Mouse (Mus musculus) stomach, embryonic 16.5 days (tissue): Measurements from ENCODE around the gene Akna. TPM values are rescaled to one million over a fixed set of nuclear protein-coding genes. Genes with fewer than 3 reads are reported as not detected.

Experiments used
- ATAC-seq: fragments of 200-750 bp; cut with Nextera tagmentation; 2 replicates; pipeline ENCODE4 v1.8.0; 2017; ENCODE audit warnings: moderate number of reproducible peaks, moderate TSS enrichment; ENCODE audit not compliant: insufficient read depth, low FRiP score
- H3K27ac ChIP-seq: fragments of 300-500 bp; sonication (generic); 2 replicates; pipeline ENCODE4 v1.5.1; 2014; ENCODE audit warnings: low read length
- H3K27me3 ChIP-seq: fragments of 300-500 bp; sonication (generic); 2 replicates; pipeline ENCODE4 v1.6.1; 2014; ENCODE audit warnings: low read length, control low read depth, mixed read lengths; ENCODE audit not compliant: control insufficient read depth, insufficient read depth
- H3K36me3 ChIP-seq: fragments of 300-500 bp; sonication (generic); 2 replicates; pipeline ENCODE4 v1.6.1; 2014; ENCODE audit warnings: low read length; ENCODE audit not compliant: control insufficient read depth, insufficient read depth
- H3K4me1 ChIP-seq: fragments of 300-500 bp; sonication (generic); 2 replicates; pipeline ENCODE4 v1.6.1; 2014; ENCODE audit warnings: low read length, control low read depth, mixed read lengths; ENCODE audit not compliant: control insufficient read depth, insufficient read depth
- H3K4me2 ChIP-seq: fragments of 300-500 bp; sonication (generic); 2 replicates; pipeline ENCODE4 v1.6.1; 2014; ENCODE audit warnings: low read depth, low read length, mixed read lengths
- H3K4me3 ChIP-seq: fragments of 300-500 bp; sonication (generic); replicated peaks from 2 replicates; pipeline ENCODE4 v1.5.1; 2014; ENCODE audit warnings: mild to moderate bottlenecking, low read length
- H3K9ac ChIP-seq: fragments of 300-500 bp; sonication (generic); 2 replicates; pipeline ENCODE4 v1.6.1; 2014; ENCODE audit warnings: low read length
- H3K9me3 ChIP-seq: fragments of 300-500 bp; sonication (generic); replicated peaks from 2 replicates; pipeline ENCODE4 v1.6.1; 2016; ENCODE audit warnings: low read length, control low read depth; ENCODE audit not compliant: control insufficient read depth
- WGBS: fragments of 180-500 bp; shearing (Covaris S2); extraction: QIAGEN DNeasy Blood & Tissue Kit; methylation state at CpG from one replicate; pipeline ENCODE4 v1.1.7; 2014; 5-methylcytosine and 5-hydroxymethylcytosine counted together
- polyA plus RNA-seq: library from polyadenylated mRNA; unstranded; fragments of >200 nt; fragmentation: Nextera tagmentation; extraction: Ambion mirVana; gene quantifications from 2 replicates; pipeline ENCODE4 v1.2.1, GENCODE M21; 2015

Akna gene
- polyA plus RNA-seq, 1 experiment from 2014 or later = 7.0 TPM

DNA sequence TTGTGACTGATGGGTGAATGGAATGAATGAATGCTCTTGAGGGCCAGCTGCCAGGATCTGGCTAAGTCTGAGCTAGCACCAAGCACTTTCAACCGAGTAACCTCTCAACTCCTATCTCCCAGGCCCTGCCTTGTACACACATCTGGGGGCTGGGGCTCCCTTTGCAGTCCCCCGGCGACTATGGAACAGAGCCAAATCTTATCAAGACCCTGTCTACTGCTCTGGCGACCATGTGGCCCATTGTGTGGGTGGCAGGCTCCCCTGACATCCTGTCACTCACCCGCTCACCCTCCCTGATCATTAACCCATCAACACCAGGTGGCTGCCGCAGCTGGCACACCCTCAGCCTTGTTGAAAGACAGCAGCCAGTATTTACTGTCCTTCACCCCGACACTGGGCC is 1.9 kb upstream of the Akna start:
- Histone ChIP-seq H3K9ac (no peak overlapping the region), H3K4me1 (peaks cover 50% of the 10 kb centered on the region), H3K27me3 (no peaks in the 10 kb centered on the region), H3K36me3 (no peaks in the 10 kb centered on the region), H3K9me3 (no peaks in the 10 kb centered on the region), H3K27ac (no peak overlapping the region), H3K4me2 (no peak overlapping the region), H3K4me3 (no peak overlapping the region)
- ATAC-seq = no peak
- WGBS = 24% methylated on average over 7 of the region's 7 CpGs

DNA sequence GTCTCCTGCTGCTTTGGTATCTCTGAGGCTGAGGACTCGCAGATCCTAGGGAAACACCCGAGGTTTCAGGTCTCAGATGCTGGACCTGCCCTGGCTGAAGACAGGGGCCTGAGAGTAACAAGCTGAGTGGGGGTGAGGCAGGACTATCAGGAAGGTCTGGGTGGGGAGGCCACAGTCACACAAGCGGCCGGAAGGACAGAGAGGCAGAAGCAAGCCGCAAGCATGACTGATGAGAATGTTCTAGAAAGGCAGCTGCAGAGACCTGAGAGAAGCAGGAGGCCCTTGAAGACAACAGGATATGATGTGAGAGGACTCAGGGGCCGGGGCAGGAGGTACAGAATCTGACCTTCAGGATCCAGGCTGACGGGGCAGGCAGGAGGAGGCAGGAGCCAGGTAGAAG is 1.1 kb upstream of the Akna start:
- 48% methylated on average over 7 of the region's 7 CpGs for WGBS
- Histone ChIP-seq H3K4me2 (peak overlapping the region; percentile 57), H3K27me3 (no peaks in the 10 kb centered on the region), H3K36me3 (no peaks in the 10 kb centered on the region), H3K4me1 (peaks cover 50% of the 10 kb centered on the region), H3K4me3 (no peak overlapping the region), H3K9me3 (no peaks in the 10 kb centered on the region), H3K27ac (peak overlapping the region; percentile 87), H3K9ac (peak overlapping the region; percentile 58)
- ATAC-seq = no peak

DNA sequence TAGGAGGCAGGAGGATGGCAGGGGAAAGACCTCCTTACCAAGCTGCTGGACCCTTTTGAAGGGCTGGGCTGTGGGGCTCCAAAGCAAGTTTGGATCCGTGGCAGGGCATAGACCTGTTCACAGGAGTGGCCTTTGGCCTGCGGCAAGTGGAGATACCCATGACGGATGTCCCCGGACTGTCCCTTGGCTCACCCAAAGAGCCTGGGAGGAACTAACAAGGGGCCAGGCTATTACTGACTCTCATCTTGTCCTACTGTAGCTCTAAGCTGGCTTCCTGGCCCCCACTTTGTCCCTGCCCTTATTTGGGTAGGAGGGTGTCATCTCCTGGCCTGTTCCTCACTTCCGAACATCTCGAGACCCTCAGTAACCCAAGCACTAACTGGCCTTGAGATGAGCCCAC is 596 bp downstream of the Akna start:
- H3K27ac ChIP-seq = peak overlapping the region; percentile 87
- peak overlapping the region; percentile 44 for H3K4me3 ChIP-seq
- H3K27me3 ChIP-seq = no peaks in the 10 kb centered on the region
- peak; percentile 5; the same call in 1 of the 2 replicates for ATAC-seq
- no peaks in the 10 kb centered on the region for H3K36me3 ChIP-seq
- WGBS = 24% methylated on average over 6 of the region's 6 CpGs
- no peaks in the 10 kb centered on the region for H3K9me3 ChIP-seq
- H3K4me1 ChIP-seq = peaks cover 39% of the 10 kb centered on the region
- peak overlapping the region; percentile 58 for H3K9ac ChIP-seq
- peak overlapping the region; percentile 57 for H3K4me2 ChIP-seq

DNA sequence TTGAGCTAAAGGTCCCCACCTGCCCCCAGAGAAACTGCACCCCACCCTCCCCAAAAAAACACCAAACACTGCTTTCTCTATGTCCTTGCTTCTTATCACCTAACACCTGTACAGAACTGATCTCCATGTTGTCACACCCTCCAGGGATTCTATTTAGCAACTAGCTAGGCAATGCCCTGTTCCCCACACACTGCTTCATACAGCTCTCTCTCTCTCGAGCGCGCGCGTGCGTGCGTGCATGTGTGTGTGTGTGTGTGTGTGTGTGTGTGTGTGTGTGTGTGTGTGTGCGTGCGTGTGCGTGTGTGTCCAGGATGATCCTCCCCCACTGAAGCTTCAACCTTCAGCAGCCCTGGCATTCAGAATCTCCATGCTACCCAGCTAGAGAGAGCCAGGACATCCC is 1.1 kb downstream of the Akna start:
- H3K27ac ChIP-seq = peak overlapping the region; percentile 87
- WGBS = 77% methylated on average over 10 of the region's 10 CpGs
- H3K4me3 ChIP-seq = peak overlapping the region; percentile 44
- H3K36me3 ChIP-seq = no peaks in the 10 kb centered on the region
- no peaks in the 10 kb centered on the region for H3K27me3 ChIP-seq
- ATAC-seq = no peak
- no peaks in the 10 kb centered on the region for H3K9me3 ChIP-seq
- peaks cover 39% of the 10 kb centered on the region for H3K4me1 ChIP-seq
- peak overlapping the region; percentile 57 for H3K4me2 ChIP-seq
- H3K9ac ChIP-seq = peak overlapping the region; percentile 58

DNA sequence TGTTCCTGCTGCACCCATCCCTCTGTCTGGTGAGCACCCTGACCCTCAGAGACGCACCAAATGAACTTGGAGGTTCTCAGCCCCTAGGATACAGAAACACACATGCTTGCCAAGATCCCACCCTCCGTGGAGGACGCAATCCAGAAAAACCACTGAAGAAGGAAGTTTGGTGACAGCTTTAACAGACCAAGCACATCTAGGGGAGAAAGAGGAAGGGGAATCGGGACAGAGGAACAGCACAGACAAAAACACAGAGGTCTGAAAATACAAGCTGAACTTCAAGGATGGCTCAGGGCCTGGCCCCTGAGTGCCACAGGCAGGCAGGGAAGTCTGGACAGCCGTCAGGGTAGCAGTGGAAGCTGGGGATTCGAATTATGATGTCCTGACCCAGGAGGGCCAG is 1.5 kb downstream of the Akna start:
- Histone ChIP-seq H3K9me3 (no peaks in the 10 kb centered on the region), H3K9ac (peak overlapping the region; percentile 58; the same call in 1 of the 2 replicates), H3K27me3 (no peaks in the 10 kb centered on the region), H3K4me3 (peak overlapping the region; percentile 44; the same call in 1 of the 2 replicates), H3K36me3 (no peaks in the 10 kb centered on the region), H3K4me2 (peak overlapping the region; percentile 57), H3K27ac (peak overlapping the region; percentile 87), H3K4me1 (peaks cover 39% of the 10 kb centered on the region)
- WGBS = 45% methylated on average over 6 of the region's 6 CpGs
- ATAC-seq = no peak

DNA sequence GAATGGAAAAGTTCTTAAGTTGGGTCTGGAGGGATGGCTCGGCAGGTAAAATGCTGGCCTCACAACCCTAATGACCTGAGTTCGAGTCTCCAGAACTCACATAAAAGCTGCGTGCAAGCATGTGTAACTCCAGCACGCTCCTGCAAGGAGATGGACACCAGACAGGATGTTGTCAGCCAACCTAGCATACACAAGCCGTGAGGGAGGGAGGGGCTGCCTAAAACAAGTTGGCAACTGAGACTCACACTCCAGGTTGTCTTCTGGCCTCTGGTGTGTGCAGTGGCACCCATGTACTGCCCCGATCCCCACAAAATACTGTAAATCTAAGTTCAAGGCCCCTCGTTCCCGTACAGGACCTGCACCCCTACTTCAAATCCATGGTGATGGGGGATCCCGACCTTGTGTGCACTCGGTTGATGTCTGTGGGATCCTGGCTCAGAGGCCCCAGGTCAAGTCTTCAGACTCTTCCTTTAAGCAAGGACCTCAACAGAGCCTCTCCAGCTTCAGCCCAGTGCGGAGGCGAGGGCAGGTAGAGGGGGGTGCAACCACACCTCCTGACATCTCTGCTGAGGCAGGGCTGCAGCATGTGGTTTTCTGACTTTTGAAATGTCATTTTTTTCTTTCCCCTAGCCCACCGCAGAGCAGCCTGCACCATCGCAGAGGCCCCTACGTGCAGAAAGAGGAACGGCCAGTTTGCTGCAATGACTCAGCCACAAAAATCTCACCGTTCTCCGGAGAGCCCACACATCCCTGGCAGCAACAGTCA is 2.4 kb downstream of the Akna start:
- Histone ChIP-seq H3K9ac (no peak overlapping the region; the same call in 1 of the 2 replicates), H3K36me3 (no peaks in the 10 kb centered on the region), H3K27ac (no peak overlapping the region), H3K4me2 (0 out of 2 replicates have a peak overlapping the region, but pooled peaks have one; percentile 10), H3K4me1 (peaks cover 39% of the 10 kb centered on the region), H3K9me3 (no peaks in the 10 kb centered on the region), H3K4me3 (no peak overlapping the region), H3K27me3 (no peaks in the 10 kb centered on the region)
- 73% methylated on average over 18 of the region's 18 CpGs for WGBS
- ATAC-seq = no peak

DNA sequence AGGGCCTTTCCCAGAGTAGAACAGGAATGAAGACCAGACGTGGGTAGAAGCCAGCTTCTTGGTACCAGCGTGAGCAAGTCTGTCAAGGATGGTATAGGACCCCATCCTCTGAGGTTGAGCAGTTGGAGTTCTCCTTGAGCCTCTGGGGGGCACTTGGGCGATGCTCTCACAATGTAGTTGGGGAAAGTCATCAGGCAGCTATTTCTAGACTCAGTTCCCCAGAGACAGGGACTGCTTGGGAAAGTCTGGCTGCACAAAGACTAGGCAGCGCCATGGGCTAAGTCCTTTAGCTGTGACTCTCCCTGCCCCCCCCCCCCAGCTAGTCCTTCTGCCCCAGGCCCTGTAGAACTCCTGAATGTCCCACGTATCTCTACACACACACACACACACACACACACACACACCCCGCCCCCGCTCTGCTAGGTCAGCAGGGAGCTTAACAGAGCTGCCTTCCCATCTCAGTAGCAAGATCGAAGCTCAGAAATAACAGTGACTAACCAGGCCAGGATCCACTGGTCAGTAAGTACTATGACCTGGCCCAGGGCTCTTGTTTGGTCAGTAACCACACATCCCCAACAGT is 3.4 kb downstream of the Akna start:
- peak overlapping the region; percentile 62; the same call in 1 of the 2 replicates for H3K27ac ChIP-seq
- WGBS = 69% methylated on average over 8 of the region's 8 CpGs
- no peak overlapping the region; the same call in 1 of the 2 replicates for H3K4me3 ChIP-seq
- ATAC-seq = no peak
- peak overlapping the region; percentile 47; the same call in 1 of the 2 replicates for H3K9ac ChIP-seq
- peaks cover 38% of the 10 kb centered on the region for H3K4me1 ChIP-seq
- H3K36me3 ChIP-seq = no peaks in the 10 kb centered on the region
- H3K27me3 ChIP-seq = no peaks in the 10 kb centered on the region
- no peaks in the 10 kb centered on the region for H3K9me3 ChIP-seq
- 0 out of 2 replicates have a peak overlapping the region, but pooled peaks have one; percentile 16 for H3K4me2 ChIP-seq

DNA sequence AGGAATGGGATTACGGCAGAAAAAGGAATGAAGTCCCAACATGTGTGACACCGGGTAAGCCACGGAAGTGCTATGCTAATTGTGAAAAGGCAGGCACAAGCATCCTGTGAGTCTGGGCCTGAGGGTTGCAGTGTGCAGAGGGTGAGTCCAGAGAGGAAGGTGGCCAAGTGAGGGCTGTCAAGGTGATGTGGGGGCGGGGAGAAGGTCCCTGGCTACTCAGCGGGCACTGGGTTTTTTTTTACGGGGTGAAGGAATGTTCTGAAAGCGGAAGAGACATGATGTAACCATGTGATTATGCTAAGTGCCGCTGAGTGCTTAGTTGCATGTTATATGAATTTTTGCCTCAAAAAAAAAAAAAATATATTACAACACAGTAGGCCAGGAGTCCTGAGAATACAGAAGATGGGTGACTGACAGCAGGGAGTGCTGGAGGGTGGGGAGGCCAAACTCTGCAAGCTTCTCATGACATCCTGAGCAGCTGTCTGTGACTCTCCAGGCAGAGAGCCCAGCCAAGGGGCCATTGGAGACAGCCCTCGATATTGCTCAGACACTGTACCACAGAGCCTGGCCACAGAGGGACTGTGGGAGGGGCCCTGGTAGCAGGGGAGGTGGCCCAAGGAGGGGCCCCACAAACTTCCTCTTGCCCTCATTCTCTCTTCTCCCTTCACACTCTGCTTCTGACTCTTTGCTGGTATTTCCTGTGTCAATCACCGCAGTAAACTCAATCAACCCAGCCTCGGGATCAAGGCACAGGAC is 4.1 kb downstream of the Akna start:
- WGBS = 57% methylated on average over 11 of the region's 11 CpGs
- 0 out of 2 replicates have a peak, but pooled peaks cover 4% of the 10 kb centered on the region for H3K36me3 ChIP-seq
- no peaks in the 10 kb centered on the region for H3K9me3 ChIP-seq
- 0 out of 2 replicates have a peak overlapping the region, but pooled peaks have one; percentile 16 for H3K4me2 ChIP-seq
- no peak for ATAC-seq
- no peak overlapping the region; the same call in 1 of the 2 replicates for H3K4me3 ChIP-seq
- H3K4me1 ChIP-seq = peaks cover 31% of the 10 kb centered on the region
- peak overlapping the region; percentile 62; the same call in 1 of the 2 replicates for H3K27ac ChIP-seq
- peak overlapping the region; percentile 47; the same call in 1 of the 2 replicates for H3K9ac ChIP-seq
- H3K27me3 ChIP-seq = no peaks in the 10 kb centered on the region
